10 mouse cellular contexts compared by ENCODE assay signal in genomic region chr9:75001611-75002204, GRCm38 (mm10). TPM values are rescaled to one million over a fixed set of nuclear protein-coding genes. Genes with fewer than 3 reads are reported as not detected.
DNase-seq lines count a peak whose midpoint lies in the region; ATAC-seq lines count a peak whose summit lies in the region.
"Had no signal": no experiment of that assay in that cellular context is flagged by ENCODE, and none has a peak within 500 bp of the region (broad histone marks: within the 10 kb centered on the region; RNA-seq: fewer than 3 reads in every experiment).

No protein-coding gene starts in this region.

- intact Hi-C loops in heart, postnatal 25 days (cut with DNase I), result no loop called here

- H3K4me2 ChIP-seq in heart, embryonic 14.5 days (ENCODE audit: low read length), result peak overlapping the region; percentile 18; the same call in 1 of the 2 replicates
- H3K4me2 ChIP-seq in stomach, embryonic 14.5 days (replicated peaks; ENCODE audit: low read depth, low read length), result no peak overlapping the region
- H3K4me2 ChIP-seq: limb, embryonic 13.5 days had no signal

- WGBS in heart, embryonic 14.5 days, result 22% methylated on average over 5 of the region's 5 CpGs
- 48% methylated on average over 5 of the region's 5 CpGs for WGBS in stomach, embryonic 14.5 days

- H3K36me3 ChIP-seq in heart, embryonic 14.5 days (ENCODE audit: control insufficient read depth, insufficient read depth, low read length), result peaks cover 13% of the 10 kb centered on the region
- no peaks in the 10 kb centered on the region for H3K36me3 ChIP-seq in stomach, embryonic 14.5 days (ENCODE audit: control insufficient read depth, insufficient read depth, low read length)

- no peaks in the 10 kb centered on the region for H3K9me3 ChIP-seq in heart, embryonic 14.5 days (ENCODE audit: control insufficient read depth, low read length)
- H3K9me3 ChIP-seq in stomach, embryonic 14.5 days (ENCODE audit: control insufficient read depth, low read depth, low read length), result no peaks in the 10 kb centered on the region
- H3K9me3 ChIP-seq: limb, embryonic 13.5 days had no signal

- no peak overlapping the region for H3K4me3 ChIP-seq in heart, embryonic 14.5 days (ENCODE audit: control insufficient read depth in 1 of 2, insufficient read depth in 1 of 2, low read depth in 1 of 2, low read length in 2 of 2)
- no peak overlapping the region for H3K4me3 ChIP-seq in stomach, embryonic 14.5 days (ENCODE audit: low read depth, low read length)
- H3K4me3 ChIP-seq: limb, embryonic 13.5 days had no signal

- H3K27ac ChIP-seq in heart, embryonic 14.5 days (replicated peaks in 1 of 2; ENCODE audit: control insufficient read depth in 1 of 2, insufficient read depth in 1 of 2, low read depth in 2 of 2, low read length in 2 of 2), result peak overlapping the region in 1 of 2 experiments; percentile 66; a peak in 2 of 4 replicates
- peak overlapping the region; percentile 52; the same call in 1 of the 2 replicates for H3K27ac ChIP-seq in stomach, embryonic 14.5 days (ENCODE audit: low read length)
- H3K27ac ChIP-seq: limb, embryonic 13.5 days had no signal

- ATAC-seq in heart, embryonic 14.5 days (ENCODE audit: insufficient number of reproducible peaks, insufficient read depth, low FRiP score, low read depth), result peak; percentile 50; the same call in 1 of the 2 replicates
- peak; percentile 37; the same call in 1 of the 2 replicates for ATAC-seq in stomach, embryonic 14.5 days (ENCODE audit: insufficient number of reproducible peaks, insufficient read depth, low FRiP score, low read depth)
- ATAC-seq in monocyte, adult 5-6 weeks (replicated peaks; ENCODE audit: insufficient number of reproducible peaks, low FRiP score, low TSS enrichment, poor library complexity, severe bottlenecking), result no peak

- peaks cover 9 to 21% of the 10 kb centered on the region in 2 experiments for H3K4me1 ChIP-seq in heart, embryonic 14.5 days (ENCODE audit: control insufficient read depth in 2 of 2, insufficient read depth in 2 of 2, low read length in 2 of 2)
- peaks cover 9% of the 10 kb centered on the region; the same call in 1 of the 2 replicates for H3K4me1 ChIP-seq in stomach, embryonic 14.5 days (ENCODE audit: control insufficient read depth, insufficient read depth, low read length)
- H3K4me1 ChIP-seq: limb, embryonic 13.5 days had no signal

- DNase-seq in heart, adult 18-20 months, result peak; percentile 79 to 83
- no peak for DNase-seq in heart, postnatal 25 days (ENCODE audit: low spot score)
- DNase-seq in right cerebral cortex, postnatal 14 days, result peak; percentile 22
- no peak for DNase-seq in right cerebral cortex, postnatal 25 days
- DNase-seq in right cerebral cortex, adult 18-20 months, result no peak

- no peak overlapping the region for H3K9ac ChIP-seq in heart, embryonic 14.5 days (ENCODE audit: low read length)
- no peak overlapping the region for H3K9ac ChIP-seq in stomach, embryonic 14.5 days (replicated peaks; ENCODE audit: low read depth, low read length)
- H3K9ac ChIP-seq: limb, embryonic 13.5 days had no signal

- no peaks in the 10 kb centered on the region for H3K27me3 ChIP-seq in heart, embryonic 14.5 days (ENCODE audit: control insufficient read depth, insufficient read depth, low read length)
- H3K27me3 ChIP-seq in stomach, embryonic 14.5 days (ENCODE audit: control insufficient read depth, insufficient read depth, low read length), result no peaks in the 10 kb centered on the region
- H3K27me3 ChIP-seq: CH12.LX; limb, embryonic 13.5 days had no signal

RNA-seq across cellular contexts. Expression of gene Arpp19, which starts 35.7 kb away (rescaled TPM):
- total RNA-seq in heart, adult 18-20 months (2021), result 100 to 1,000 TPM; 180 to 203 TPM
- 100 to 1,000 TPM; 147 to 158 TPM for total RNA-seq in heart, postnatal 25 days (2021)
- polyA plus RNA-seq in heart, embryonic 14.5 days (2014; fragmentation: Nextera tagmentation; extraction: Ambion mirVana), result 211 and 219 TPM in 2 replicates
- polyA plus RNA-seq in stomach, embryonic 14.5 days (2014; fragmentation: Nextera tagmentation; extraction: Ambion mirVana), result 299 and 311 TPM in 2 replicates
- 173 to 274 TPM (median 187 TPM) in 3 replicates for total RNA-seq in monocyte, adult 5-6 weeks (2017)

RNA-seq across cellular contexts. Expression of gene Fam214a, which starts 49.0 kb away (rescaled TPM):
- total RNA-seq in heart, adult 18-20 months (2021), result 10 to 100 TPM; 17.8 to 34.7 TPM
- total RNA-seq in heart, postnatal 25 days (2021), result 10 to 100 TPM; 25.2 to 28.8 TPM
- 14.3 and 15.4 TPM in 2 replicates for polyA plus RNA-seq in heart, embryonic 14.5 days (2014; fragmentation: Nextera tagmentation; extraction: Ambion mirVana)
- 14.2 and 15.0 TPM in 2 replicates for polyA plus RNA-seq in stomach, embryonic 14.5 days (2014; fragmentation: Nextera tagmentation; extraction: Ambion mirVana)
- 35.8 to 79.7 TPM (median 43.8 TPM) in 3 replicates for total RNA-seq in monocyte, adult 5-6 weeks (2017)

Comparison
In these comparisons a context has a peak if more than half of its experiments do, and no peak if none do; other contexts are left out.
1. DNase-seq: peak in heart, adult 18-20 months (2 of 2) and right cerebral cortex, postnatal 14 days (single experiment); none in heart, postnatal 25 days (single experiment), right cerebral cortex, postnatal 25 days (single experiment) and right cerebral cortex, adult 18-20 months (single experiment).